ENCODE assay signal across 8 mouse cellular contexts in genomic region chr3:79629416-79629730, GRCm38 (mm10). TPM values are rescaled to one million over a fixed set of nuclear protein-coding genes. Genes with fewer than 3 reads are reported as not detected.
DNase-seq lines count a peak whose midpoint lies in the region; ATAC-seq and TF ChIP-seq lines count a peak whose summit lies in the region.

Gene Etfdh (minus strand): TSS chr3:79629500.

- peak within 1 kb of the TSS; percentile 9 for H3K27ac ChIP-seq in cerebellum, adult 2 months (ENCODE audit: insufficient read depth, low read length)
- H3K27ac ChIP-seq in forebrain, embryonic 15.5 days (replicated peaks), result peak within 1 kb of the TSS; percentile 84
- H3K27ac ChIP-seq in liver, embryonic 16.5 days (ENCODE audit: low read length), result peak within 1 kb of the TSS; percentile 90
- peak within 1 kb of the TSS; percentile 78 for H3K27ac ChIP-seq in neural tube, embryonic 14.5 days (ENCODE audit: low read depth, low read length)

- H3K9me3 ChIP-seq in forebrain, embryonic 15.5 days, result no peaks in the 10 kb centered on the region
- no peaks in the 10 kb centered on the region; the same call in 1 of the 2 replicates for H3K9me3 ChIP-seq in liver, embryonic 16.5 days (replicated peaks; ENCODE audit: control insufficient read depth, low read length)
- H3K9me3 ChIP-seq in neural tube, embryonic 14.5 days (ENCODE audit: control insufficient read depth, low read length), result no peaks in the 10 kb centered on the region

- intact Hi-C loops in heart, postnatal 14 days (cut with DNase I), result no loop called here

- WGBS in cerebellum, adult 2 months, result 1% methylated on average over 11 of the region's 11 CpGs
- under 1% methylated on average over 11 of the region's 11 CpGs for WGBS in forebrain, embryonic 15.5 days
- 2% methylated on average over 11 of the region's 11 CpGs for WGBS in liver, embryonic 16.5 days (ENCODE audit: insufficient replicate concordance)
- WGBS in neural tube, embryonic 14.5 days, result under 1% methylated on average over 10 of the region's 11 CpGs

- TF ChIP-seq CTCF in cerebellum, adult 2 months (IDR thresholded peaks at IDR 0.05; ENCODE audit: borderline replicate concordance, insufficient read depth, low read depth, low read length), result no peak

- peak within 1 kb of the TSS; percentile 69 for H3K9ac ChIP-seq in forebrain, embryonic 15.5 days (replicated peaks)
- peak within 1 kb of the TSS; percentile 93 for H3K9ac ChIP-seq in liver, embryonic 16.5 days (ENCODE audit: low read depth, low read length)
- H3K9ac ChIP-seq in neural tube, embryonic 14.5 days (replicated peaks; ENCODE audit: low read depth, low read length), result peak within 1 kb of the TSS; percentile 74

- H3K36me3 ChIP-seq in forebrain, embryonic 15.5 days, result peaks cover 23% of the 10 kb centered on the region
- peaks cover 22% of the 10 kb centered on the region for H3K36me3 ChIP-seq in liver, embryonic 16.5 days (ENCODE audit: control insufficient read depth, insufficient read depth)
- no peaks in the 10 kb centered on the region; the same call in 1 of the 2 replicates for H3K36me3 ChIP-seq in neural tube, embryonic 14.5 days (ENCODE audit: control insufficient read depth, insufficient read depth, low read length)

- no peaks in the 10 kb centered on the region for H3K4me1 ChIP-seq in cerebellum, adult 2 months (ENCODE audit: control insufficient read depth, insufficient read depth, low read length)
- peaks cover 18% of the 10 kb centered on the region for H3K4me1 ChIP-seq in forebrain, embryonic 15.5 days
- peaks cover 9% of the 10 kb centered on the region for H3K4me1 ChIP-seq in liver, embryonic 16.5 days (ENCODE audit: control insufficient read depth, low read depth, low read length)
- H3K4me1 ChIP-seq in neural tube, embryonic 14.5 days (ENCODE audit: control insufficient read depth, insufficient read depth, low read length), result no peaks in the 10 kb centered on the region

- TF ChIP-seq POLR2A in cerebellum, adult 2 months (IDR thresholded peaks at IDR 0.05; ENCODE audit: borderline replicate concordance, insufficient read depth, low read length), result no peak

- peak; percentile 86 to 92 for DNase-seq in cerebellum, adult 2 months
- peak; percentile 73 to 82 for DNase-seq in heart, postnatal 14 days
- DNase-seq in layer of hippocampus, adult 11-12 months (ENCODE audit: low spot score), result peak; percentile 76
- no peak for DNase-seq in thymus, postnatal 25 days

- no peaks in the 10 kb centered on the region for H3K27me3 ChIP-seq in cerebellum, adult 2 months (ENCODE audit: control insufficient read depth, insufficient read depth, low read length)
- H3K27me3 ChIP-seq in forebrain, embryonic 15.5 days, result no peaks in the 10 kb centered on the region
- H3K27me3 ChIP-seq in liver, embryonic 16.5 days (ENCODE audit: control insufficient read depth, insufficient read depth, low read depth, low read length), result no peaks in the 10 kb centered on the region
- no peaks in the 10 kb centered on the region for H3K27me3 ChIP-seq in neural tube, embryonic 14.5 days (ENCODE audit: control insufficient read depth, insufficient read depth, low read length)

- peak within 1 kb of the TSS; percentile 74 for H3K4me3 ChIP-seq in cerebellum, adult 2 months (replicated peaks; ENCODE audit: insufficient read depth, low read depth, low read length)
- peak within 1 kb of the TSS; percentile 64 for H3K4me3 ChIP-seq in forebrain, embryonic 15.5 days
- peak within 1 kb of the TSS; percentile 91 for H3K4me3 ChIP-seq in liver, embryonic 16.5 days (ENCODE audit: low read depth, low read length)
- H3K4me3 ChIP-seq in neural tube, embryonic 14.5 days (ENCODE audit: low read depth, low read length), result peak within 1 kb of the TSS; percentile 71

- peak within 1 kb of the TSS; percentile 84 for H3K4me2 ChIP-seq in forebrain, embryonic 15.5 days (replicated peaks)
- H3K4me2 ChIP-seq in liver, embryonic 16.5 days (ENCODE audit: low read depth, low read length), result peak within 1 kb of the TSS; percentile 89
- peak within 1 kb of the TSS; percentile 81 for H3K4me2 ChIP-seq in neural tube, embryonic 14.5 days (ENCODE audit: low read depth, low read length)

- no peak for ATAC-seq in activated CD4-positive, CD25-positive, alpha-beta regulatory T cell, adult 4 months
- ATAC-seq in forebrain, embryonic 15.5 days (replicated peaks), result peak; percentile 44
- peak; percentile 20 for ATAC-seq in liver, embryonic 16.5 days (ENCODE audit: low read depth)
- peak; percentile 45 for ATAC-seq in neural tube, embryonic 14.5 days (ENCODE audit: low read depth)

RNA-seq across cellular contexts. Expression of gene Etfdh, which starts in this region (rescaled TPM):
- 10 to 100 TPM; 31.7 to 39.6 TPM for polyA plus RNA-seq in activated CD4-positive, CD25-positive, alpha-beta regulatory T cell, adult 4 months (2017; shearing (Covaris generic))
- 31.6 and 33.0 TPM in 2 replicates for polyA plus RNA-seq in cerebellum, adult 2 months (2012; rRNA removed)
- 40.2 and 42.6 TPM in 2 replicates for polyA plus RNA-seq in forebrain, embryonic 15.5 days (2015; fragmentation: Nextera tagmentation; extraction: Ambion mirVana)
- total RNA-seq in heart, postnatal 14 days (2021), result 100 to 1,000 TPM; 545 to 570 TPM
- 55.0 and 56.8 TPM in 2 replicates for polyA plus RNA-seq in liver, embryonic 16.5 days (2015; fragmentation: Nextera tagmentation; extraction: Ambion mirVana)
- 40.8 and 50.6 TPM in 2 replicates for polyA plus RNA-seq in neural tube, embryonic 14.5 days (2014; fragmentation: Nextera tagmentation; extraction: Ambion mirVana)

Comparison
In these comparisons a context has a peak if more than half of its experiments do, and no peak if none do; other contexts are left out.
1. H3K27ac ChIP-seq: peak in every context shown above with its lines; median percentile 90 in liver, embryonic 16.5 days; 84 in forebrain, embryonic 15.5 days; 78 in neural tube, embryonic 14.5 days; 9 in cerebellum, adult 2 months.